Comparison of ENCODE assay signal across 8 mouse cellular contexts in genomic region chr13:31629321-31629851, GRCm38 (mm10). TPM values are rescaled to one million over a fixed set of nuclear protein-coding genes. Genes with fewer than 3 reads are reported as not detected.
A peak's percentile ranks its signal among the peaks of the same experiment; 100 is the strongest.
DNase-seq lines count a peak whose midpoint lies in the region; ATAC-seq and TF ChIP-seq lines count a peak whose summit lies in the region.

No protein-coding gene starts in this region.

- intact Hi-C loops in left cerebral cortex, postnatal 25 days (cut with DNase I): loop anchor here (5.0 kb wide), 1 partner anchor 178 kb away; the partner anchor contains the start of gene Foxc1

- no peaks in the 10 kb centered on the region for H3K9me3 ChIP-seq in hindbrain, embryonic 12.5 days (replicated peaks)

- peaks cover 94% of the 10 kb centered on the region for H3K27me3 ChIP-seq in hindbrain, embryonic 12.5 days

- no peaks in the 10 kb centered on the region for H3K4me1 ChIP-seq in cortical plate, adult 2 months (ENCODE audit: control insufficient read depth, insufficient read depth, low read length)
- peaks cover 35% of the 10 kb centered on the region for H3K4me1 ChIP-seq in hindbrain, embryonic 12.5 days

- DNase-seq in kidney, postnatal 4 days: peak; percentile 29 to 43
- DNase-seq in kidney, postnatal 14 days: no peak
- no peak for DNase-seq in left cerebral cortex, postnatal 25 days (ENCODE audit: low spot score in 2 of 2)
- DNase-seq in gastrocnemius, postnatal 10 days: no peak
- no peak for DNase-seq in layer of hippocampus, postnatal 25 days (ENCODE audit: extremely low spot score in 1 of 2, low spot score in 1 of 2)

- no peak for TF ChIP-seq POLR2A in cortical plate, adult 2 months (IDR thresholded peaks at IDR 0.05; ENCODE audit: extremely low read depth, insufficient read depth, low read length)

- no peaks in the 10 kb centered on the region for H3K36me3 ChIP-seq in hindbrain, embryonic 12.5 days
- no peaks in the 10 kb centered on the region for H3K36me3 ChIP-seq in macrophage (ENCODE audit: inconsistent target)

- under 1% methylated on average over 40 of the region's 40 CpGs for WGBS in hindbrain, embryonic 12.5 days
- WGBS in macrophage (ENCODE audit: missing documents): 1% methylated on average over 40 of the region's 40 CpGs

- H3K4me2 ChIP-seq in hindbrain, embryonic 12.5 days (replicated peaks): peak overlapping the region; percentile 49

- H3K27ac ChIP-seq in cortical plate, adult 2 months (ENCODE audit: insufficient read depth, low read length): peak overlapping the region; percentile 70
- no peak overlapping the region for H3K27ac ChIP-seq in hindbrain, embryonic 12.5 days
- no peak overlapping the region for H3K27ac ChIP-seq in macrophage

- H3K79me2 ChIP-seq in macrophage (ENCODE audit: inconsistent target): no peaks in the 10 kb centered on the region

- no peak for ATAC-seq in hindbrain, embryonic 12.5 days (ENCODE audit: low FRiP score)

- H3K4me3 ChIP-seq in cortical plate, adult 2 months (ENCODE audit: insufficient read depth, low read length): peak overlapping the region; percentile 40
- H3K4me3 ChIP-seq in hindbrain, embryonic 12.5 days: peak overlapping the region; percentile 46
- H3K4me3 ChIP-seq in macrophage (ENCODE audit: inconsistent target): peak overlapping the region; percentile 11; the same call in 1 of the 2 replicates

- no peak for TF ChIP-seq CTCF in cortical plate, adult 2 months (IDR thresholded peaks at IDR 0.05; ENCODE audit: extremely low read depth, insufficient read depth, low read length)

- peak overlapping the region; percentile 50 for H3K9ac ChIP-seq in hindbrain, embryonic 12.5 days

RNA-seq across cellular contexts. Expression of gene Foxf2, which starts 3.8 kb away (rescaled TPM):
- polyA plus RNA-seq in cortical plate, adult 2 months (2012; rRNA removed): 5.8 and 6.1 TPM in 2 replicates
- 9.4 and 9.5 TPM in 2 replicates for polyA plus RNA-seq in hindbrain, embryonic 12.5 days (2016; fragmentation: Nextera tagmentation; extraction: Ambion mirVana)
- not detected for total RNA-seq in macrophage (2018; cell fraction: chromatin; rRNA removed)
- not detected for total RNA-seq in macrophage (2018; cell fraction: cytosol; rRNA removed)
- total RNA-seq in macrophage (2018; cell fraction: nucleus; rRNA removed): not detected
- polyA plus RNA-seq in macrophage (2018): not detected in 3 replicates
- 1 to 10 TPM; 5.1 TPM for total RNA-seq in left cerebral cortex, postnatal 25 days (2021)
- total RNA-seq in gastrocnemius, postnatal 10 days (2021): not detected
- total RNA-seq in layer of hippocampus, postnatal 25 days (2021): 1 to 10 TPM; 4.1 to 5.7 TPM

Comparison
In these comparisons a context has a peak if more than half of its experiments do, and no peak if none do; other contexts are left out.
1. DNase-seq: peak in kidney, postnatal 4 days (2 of 2); none in kidney, postnatal 14 days (single experiment), left cerebral cortex, postnatal 25 days (0 of 2), gastrocnemius, postnatal 10 days (single experiment) and layer of hippocampus, postnatal 25 days (0 of 2).
2. RNA of gene Foxf2, which starts 3.8 kb away (total RNA-seq): 4.1 to 5.7 TPM in layer of hippocampus, postnatal 25 days and 5.1 TPM in left cerebral cortex, postnatal 25 days; not detected in gastrocnemius, postnatal 10 days; every median in the first group is over 4 times any median in the second.
3. Peak in every context shown above with its lines, with median percentiles within 50 percentile points of each other: H3K4me3 ChIP-seq.